Mouse (Mus musculus) c-Kit-positive CD71-positive TER-119-positive erythroid progenitor cells, embryonic 14.5 days (primary cell): Measurements from ENCODE around the gene Kif26b.
A peak's percentile ranks its signal among the peaks of the same experiment; 100 is the strongest.

Experiments used
- DNase-seq: peaks from one replicate; pipeline ENCODE4 v3.0.0-alpha.2; 2013; ENCODE audit warnings: low spot score

Gene Kif26b

GRCm38 (mm10) chr1:178528431-178529351, at the start of gene Kif26b:
Kif26b (plus strand) TSS chr1:178529125.
- no peak for DNase-seq

GRCm38 (mm10) chr1:178483854-178484253, 45.1 kb upstream of the Kif26b start:
- DNase-seq, result no peak

- no peak for DNase-seq
Measured at GRCm38 (mm10) chr1:178485138-178485867, 43.6 kb upstream of the Kif26b start.

- DNase-seq, result no peak
Measured at GRCm38 (mm10) chr1:178485868-178486220, 43.1 kb upstream of the Kif26b start.

GRCm38 (mm10) chr1:178486828-178487227, 42.1 kb upstream of the Kif26b start:
- DNase-seq, result no peak

- DNase-seq, result no peak
Measured at GRCm38 (mm10) chr1:178489127-178489526, 39.8 kb upstream of the Kif26b start.

GRCm38 (mm10) chr1:178491733-178492132, 37.2 kb upstream of the Kif26b start:
- no peak for DNase-seq

- no peak for DNase-seq
Measured at GRCm38 (mm10) chr1:178492493-178492892, 36.4 kb upstream of the Kif26b start.

- no peak for DNase-seq
Measured at GRCm38 (mm10) chr1:178496186-178496585, 32.7 kb upstream of the Kif26b start.

- DNase-seq, result peak; percentile 27
Measured at GRCm38 (mm10) chr1:178496841-178497240, 32.1 kb upstream of the Kif26b start.

- no peak for DNase-seq
Measured at GRCm38 (mm10) chr1:178506938-178507337, 22.0 kb upstream of the Kif26b start.

GRCm38 (mm10) chr1:178512323-178513031, 16.4 kb upstream of the Kif26b start:
- DNase-seq, result no peak

- DNase-seq, result no peak
Measured at GRCm38 (mm10) chr1:178513954-178514353, 15.0 kb upstream of the Kif26b start.

GRCm38 (mm10) chr1:178515839-178516238, 13.1 kb upstream of the Kif26b start:
- DNase-seq, result no peak

GRCm38 (mm10) chr1:178522389-178522788, 6.5 kb upstream of the Kif26b start:
- DNase-seq, result no peak

GRCm38 (mm10) chr1:178523152-178523551, 5.8 kb upstream of the Kif26b start:
- DNase-seq, result no peak

GRCm38 (mm10) chr1:178527185-178527546, 1.8 kb upstream of the Kif26b start:
- DNase-seq, result peak; percentile 71

- no peak for DNase-seq
Measured at GRCm38 (mm10) chr1:178527547-178528361, 1.2 kb upstream of the Kif26b start.

- no peak for DNase-seq
Measured at GRCm38 (mm10) chr1:178529512-178530300, 781 bp downstream of the Kif26b start.

- no peak for DNase-seq
Measured at GRCm38 (mm10) chr1:178530301-178531078, 1.6 kb downstream of the Kif26b start.
